Mouse (Mus musculus) midbrain, embryonic 11.5 days (tissue): ENCODE measurements around the gene Prrc2a. TPM values are rescaled to one million over a fixed set of nuclear protein-coding genes. Genes with fewer than 3 reads are reported as not detected.
A peak's percentile ranks its signal among the peaks of the same experiment; 100 is the strongest.

Experiments
- ATAC-seq: fragments of 200-750 bp; cut with Nextera tagmentation; 2 replicates; pipeline ENCODE4 v1.8.0; 2017; ENCODE audit warnings: moderate TSS enrichment, moderate library complexity; ENCODE audit not compliant: low FRiP score
- DNase-seq: peaks from one replicate; pipeline ENCODE4 v3.0.0; 2015; ENCODE audit warnings: low spot score; ENCODE audit errors: missing footprints
- H3K27ac ChIP-seq: fragments of 300-500 bp; sonication (generic); 2 replicates; pipeline ENCODE4 v1.5.1; 2014; ENCODE audit warnings: low read depth, low read length
- H3K27me3 ChIP-seq: fragments of 300-500 bp; sonication (generic); 2 replicates; pipeline ENCODE4 v1.6.1; 2014; ENCODE audit warnings: mild to moderate bottlenecking, low read length, moderate library complexity, mixed read lengths; ENCODE audit not compliant: control insufficient read depth, insufficient read depth
- H3K36me3 ChIP-seq: fragments of 300-500 bp; sonication (generic); 2 replicates; pipeline ENCODE4 v1.6.1; 2014; ENCODE audit warnings: mild to moderate bottlenecking, low read length, moderate library complexity, mixed read lengths; ENCODE audit not compliant: control insufficient read depth, insufficient read depth
- H3K4me1 ChIP-seq: fragments of 300-500 bp; sonication (generic); 2 replicates; pipeline ENCODE4 v1.6.1; 2014; ENCODE audit warnings: low read length; ENCODE audit not compliant: control insufficient read depth, insufficient read depth
- H3K4me2 ChIP-seq: fragments of 300-500 bp; sonication (generic); 2 replicates; pipeline ENCODE4 v1.6.1; 2014; ENCODE audit warnings: mild to moderate bottlenecking, moderate library complexity
- H3K4me3 ChIP-seq: fragments of 300-500 bp; sonication (generic); 2 replicates; pipeline ENCODE4 v1.5.1; 2014; ENCODE audit warnings: low read depth, low read length
- H3K9ac ChIP-seq: fragments of 300-500 bp; sonication (generic); 2 replicates; pipeline ENCODE4 v1.6.1; 2014; ENCODE audit warnings: low read length
- H3K9me3 ChIP-seq: fragments of 300-500 bp; sonication (generic); 2 replicates; pipeline ENCODE4 v1.6.1; 2016; ENCODE audit warnings: low read length; ENCODE audit not compliant: control insufficient read depth
- WGBS: fragments of 180-500 bp; shearing (Covaris S2); extraction: QIAGEN DNeasy Blood & Tissue Kit; methylation state at CpG from one replicate; pipeline ENCODE4 v1.1.7; 2014; 5-methylcytosine and 5-hydroxymethylcytosine counted together
- polyA plus RNA-seq: library from polyadenylated mRNA; unstranded; fragments of >200 nt; fragmentation: Nextera tagmentation; extraction: Ambion mirVana; gene quantifications from 2 replicates; pipeline ENCODE4 v1.2.1, GENCODE M21; 2014

The Prrc2a gene
- polyA plus RNA-seq, 1 experiment from 2014 or later: 153 TPM

DNA sequence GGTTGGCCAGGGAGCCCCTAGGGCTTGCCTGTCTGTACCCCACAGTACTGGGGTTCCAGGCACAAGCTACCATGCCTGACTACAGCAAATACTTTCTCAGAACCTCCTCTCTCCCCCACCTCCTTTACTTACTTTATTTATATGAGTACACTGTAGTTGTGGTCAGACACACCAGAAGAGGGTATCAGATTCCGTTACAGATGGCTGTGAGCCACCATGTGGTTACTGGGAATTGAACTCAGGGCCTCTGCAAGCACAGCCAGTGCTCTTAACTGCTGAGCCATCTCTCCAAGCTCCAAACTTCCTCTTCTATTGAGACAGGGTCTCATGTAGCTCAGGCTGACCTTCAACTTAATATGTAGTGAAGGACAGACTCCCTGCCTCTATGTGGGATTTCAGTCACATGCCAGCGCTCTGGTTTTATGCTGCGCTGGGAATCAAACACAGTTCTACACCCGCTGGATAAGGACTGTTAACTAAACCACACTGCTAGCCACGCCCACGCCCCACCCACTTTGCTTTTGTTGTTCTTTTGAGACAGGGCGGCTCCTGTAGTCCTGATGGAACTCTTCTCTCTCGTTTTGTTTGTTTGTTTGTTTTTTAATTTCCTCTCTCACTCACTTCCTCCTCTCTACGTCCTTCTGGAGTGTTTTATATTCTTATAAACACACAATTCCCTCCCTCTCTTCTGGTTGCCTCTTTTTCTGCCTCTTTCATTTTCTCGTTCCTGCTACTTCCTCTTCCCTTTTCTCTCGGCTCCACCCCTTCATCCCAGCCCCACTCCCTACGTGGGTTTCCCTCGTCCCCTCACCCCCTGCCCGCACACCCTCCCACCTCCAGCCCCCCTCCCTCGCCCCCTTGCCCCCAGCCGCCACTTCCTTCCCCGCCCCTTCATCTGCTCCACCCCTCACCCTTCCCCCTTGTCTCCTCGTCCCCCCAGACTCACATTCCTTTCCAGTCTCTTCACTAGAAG, 21.2 kb upstream of the Prrc2a start:
- Histone ChIP-seq H3K36me3 (no peaks in the 10 kb centered on the region), H3K27ac (no peak overlapping the region), H3K9me3 (no peaks in the 10 kb centered on the region), H3K4me3 (peak overlapping the region; percentile 24), H3K27me3 (no peaks in the 10 kb centered on the region), H3K9ac (peak overlapping the region; percentile 47), H3K4me2 (peak overlapping the region; percentile 45), H3K4me1 (peaks cover 6% of the 10 kb centered on the region; the same call in 1 of the 2 replicates)
- peak; percentile 97 for DNase-seq
- 4% methylated on average over 17 of the region's 18 CpGs for WGBS
- ATAC-seq: 0 out of 2 replicates have a peak, but pooled peaks have one; percentile 48

DNA sequence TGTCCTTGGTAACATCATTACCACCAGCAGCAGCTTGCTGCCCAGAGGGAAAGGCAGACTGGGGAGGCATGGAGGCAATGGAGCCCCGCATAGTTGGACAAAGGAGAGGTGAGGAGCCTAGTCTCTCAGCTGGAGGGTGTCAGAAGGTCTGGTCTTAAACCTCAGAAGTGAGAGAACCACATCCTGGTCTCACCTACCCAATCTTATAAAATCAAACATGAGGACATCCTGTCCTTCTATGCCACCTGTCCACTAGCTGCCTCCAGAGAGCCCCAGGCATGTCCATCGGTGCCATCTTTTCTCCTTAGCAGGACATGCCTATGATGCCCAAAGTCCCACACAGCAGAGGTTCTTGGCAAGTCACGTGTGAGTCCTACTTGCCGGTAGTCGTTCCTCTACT, 15.4 kb upstream of the Prrc2a start:
- Histone ChIP-seq H3K4me3 (no peak overlapping the region), H3K4me2 (no peak overlapping the region), H3K36me3 (no peaks in the 10 kb centered on the region), H3K9ac (no peak overlapping the region), H3K9me3 (no peaks in the 10 kb centered on the region), H3K27ac (no peak overlapping the region), H3K4me1 (no peaks in the 10 kb centered on the region), H3K27me3 (no peaks in the 10 kb centered on the region)
- no peak for DNase-seq
- ATAC-seq: no peak
- WGBS: 91% methylated on average over 5 of the region's 5 CpGs

DNA sequence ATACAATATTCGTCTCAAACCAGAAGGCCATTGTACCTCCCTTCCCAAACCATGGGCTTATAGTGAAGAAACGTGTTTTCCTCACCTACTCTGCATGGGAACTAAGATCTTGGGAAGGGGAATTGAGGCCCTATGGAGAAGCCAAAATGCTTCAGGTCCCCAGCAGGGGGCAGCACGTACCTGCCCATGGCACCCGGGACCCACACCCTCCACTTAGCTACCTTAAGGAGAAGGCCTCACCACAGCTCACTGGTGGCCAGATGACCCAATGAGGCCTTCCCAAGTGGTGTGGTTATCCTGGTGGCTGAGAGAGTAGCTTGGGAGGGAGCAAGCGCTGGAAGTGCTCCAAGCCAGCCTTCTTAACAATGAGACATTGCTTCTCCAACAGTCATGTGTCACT, 13.8 kb upstream of the Prrc2a start:
- Histone ChIP-seq H3K27ac (no peak overlapping the region), H3K9ac (no peak overlapping the region), H3K4me2 (no peak overlapping the region), H3K4me3 (no peak overlapping the region), H3K4me1 (no peaks in the 10 kb centered on the region), H3K9me3 (no peaks in the 10 kb centered on the region), H3K27me3 (no peaks in the 10 kb centered on the region), H3K36me3 (no peaks in the 10 kb centered on the region)
- WGBS: 17% methylated on average over 5 of the region's 5 CpGs
- DNase-seq: peak; percentile 96
- 0 out of 2 replicates have a peak, but pooled peaks have one; percentile 44 for ATAC-seq

DNA sequence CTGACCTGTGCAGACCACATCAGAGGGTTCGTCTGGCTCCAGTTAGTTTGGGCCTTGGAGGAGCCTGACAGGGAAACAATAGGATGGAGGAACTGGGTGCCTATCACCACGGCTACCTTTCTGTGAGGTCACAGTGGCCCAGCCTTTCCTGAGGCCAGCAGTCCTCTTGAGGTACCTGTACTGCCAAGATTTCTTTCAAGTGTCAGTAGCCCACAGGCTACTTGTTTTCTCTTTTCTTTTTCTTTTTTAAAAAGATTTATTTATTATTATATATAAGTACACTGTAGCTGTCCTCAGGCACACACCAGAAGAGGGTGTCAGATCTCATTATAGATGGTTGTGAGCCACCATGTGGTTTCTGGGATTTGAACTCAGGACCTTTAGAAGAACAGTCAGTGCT, 11.3 kb upstream of the Prrc2a start, which contains the start of gene Aif1:
Gene Aif1 (minus strand): TSS at position 101 of the 400 bp plus-strand sequence.
- 42% methylated on average over 2 of the region's 2 CpGs for WGBS

DNA sequence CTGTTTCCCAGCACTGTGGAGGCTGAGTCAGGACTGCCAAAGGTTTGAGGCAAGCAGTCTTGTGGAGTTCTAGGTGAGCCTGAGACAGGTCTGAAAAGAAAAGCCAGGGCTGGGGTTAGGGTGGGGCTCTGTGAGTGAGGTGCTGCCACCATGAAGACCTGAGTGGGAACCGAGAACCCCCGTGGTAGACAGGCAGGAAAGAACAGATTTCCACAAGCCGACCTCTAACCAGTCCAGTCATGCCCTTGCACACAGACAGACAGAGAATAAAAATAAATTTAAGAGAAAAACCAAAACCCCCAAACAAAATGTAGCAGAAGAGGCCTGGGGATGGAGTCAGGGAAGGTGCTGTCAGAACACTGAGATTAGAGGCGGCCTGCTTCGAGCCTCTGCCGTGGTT, 10.7 kb upstream of the Prrc2a start:
- WGBS: 63% methylated on average over 6 of the region's 6 CpGs
- Histone ChIP-seq H3K9me3 (no peaks in the 10 kb centered on the region), H3K9ac (no peak overlapping the region), H3K4me1 (no peaks in the 10 kb centered on the region), H3K4me2 (no peak overlapping the region), H3K27me3 (no peaks in the 10 kb centered on the region), H3K4me3 (no peak overlapping the region), H3K27ac (no peak overlapping the region), H3K36me3 (no peaks in the 10 kb centered on the region)
- no peak for ATAC-seq
- DNase-seq: no peak

More for the DNA sequence above, 11.3 kb upstream of the Prrc2a start, which contains the start of gene Aif1:
- no peaks in the 10 kb centered on the region for H3K27me3 ChIP-seq
- no peak within 1 kb of the TSS for H3K4me2 ChIP-seq
- no peak within 1 kb of the TSS for H3K27ac ChIP-seq
- no peaks in the 10 kb centered on the region for H3K4me1 ChIP-seq
- DNase-seq (no peak), ATAC-seq (no peak)
- H3K36me3 ChIP-seq: no peaks in the 10 kb centered on the region
- H3K9ac ChIP-seq: no peak within 1 kb of the TSS
- H3K4me3 ChIP-seq: no peak within 1 kb of the TSS
- no peaks in the 10 kb centered on the region for H3K9me3 ChIP-seq

DNA sequence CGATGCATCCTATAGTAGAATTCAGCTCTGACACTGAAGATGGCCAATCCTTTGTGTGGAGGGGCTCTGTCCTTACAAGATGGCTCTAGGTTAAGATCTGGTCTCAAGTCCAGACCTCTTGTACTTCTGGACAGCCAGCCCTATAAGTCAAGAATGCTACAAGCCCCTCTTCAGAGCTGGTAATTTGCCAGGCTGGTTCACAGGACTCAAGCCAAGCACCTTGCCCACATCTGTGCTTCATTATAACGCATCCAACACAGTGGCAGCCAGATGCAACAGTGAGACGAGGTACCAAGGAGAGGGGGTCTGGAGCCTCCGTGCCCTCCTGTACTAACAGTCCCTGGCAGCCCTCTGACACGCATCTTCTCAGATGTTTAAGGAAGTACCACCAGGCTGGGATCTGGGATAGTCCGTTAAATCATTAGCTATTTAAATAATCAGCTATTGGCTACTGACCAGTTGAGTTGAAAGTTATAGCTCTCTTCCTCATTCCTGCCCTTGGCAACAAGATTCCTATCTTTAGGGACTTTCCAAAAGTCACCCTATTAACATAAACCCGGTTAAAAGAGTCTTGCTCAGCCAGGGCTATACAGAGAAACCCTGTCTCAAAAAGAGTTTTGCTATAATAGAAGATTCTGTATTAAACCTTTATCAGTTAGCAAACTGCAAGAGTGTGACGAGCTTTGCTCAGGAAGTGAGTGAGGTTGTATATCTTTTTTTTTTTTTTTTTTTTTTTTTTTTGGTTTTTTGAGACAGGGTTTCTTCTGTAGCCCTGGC, 9.7 kb upstream of the Prrc2a start:
- Histone ChIP-seq H3K4me1 (no peaks in the 10 kb centered on the region), H3K9me3 (no peaks in the 10 kb centered on the region), H3K27me3 (no peaks in the 10 kb centered on the region), H3K4me3 (no peak overlapping the region), H3K27ac (no peak overlapping the region), H3K4me2 (no peak overlapping the region), H3K9ac (no peak overlapping the region), H3K36me3 (no peaks in the 10 kb centered on the region)
- no peak for DNase-seq
- ATAC-seq: no peak
- WGBS: 82% methylated on average over 8 of the region's 8 CpGs

DNA sequence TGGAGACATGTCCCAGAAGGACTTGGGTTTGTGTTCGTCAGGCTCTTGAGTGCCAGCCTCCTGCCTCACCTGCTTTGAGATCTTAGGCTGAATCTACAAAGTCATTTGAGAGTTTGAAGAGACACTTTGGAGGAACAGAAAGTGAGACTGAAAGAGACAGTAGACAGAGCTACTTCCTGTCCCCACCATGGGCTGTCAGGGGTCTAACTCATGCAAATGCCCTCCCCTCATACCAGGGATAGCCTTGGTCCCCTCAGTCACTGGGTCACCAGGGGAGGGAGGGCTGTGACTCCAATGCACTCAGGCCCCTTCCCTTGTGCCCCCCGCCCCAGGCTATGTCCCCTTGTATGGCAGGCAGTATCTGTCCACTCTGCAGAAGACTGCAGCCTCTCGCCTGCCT, 8.6 kb upstream of the Prrc2a start:
- Histone ChIP-seq H3K9ac (no peak overlapping the region), H3K4me3 (no peak overlapping the region), H3K36me3 (no peaks in the 10 kb centered on the region), H3K4me2 (no peak overlapping the region), H3K27ac (no peak overlapping the region), H3K9me3 (no peaks in the 10 kb centered on the region), H3K4me1 (no peaks in the 10 kb centered on the region), H3K27me3 (no peaks in the 10 kb centered on the region)
- 61% methylated on average over 3 of the region's 3 CpGs for WGBS
- ATAC-seq: no peak
- no peak for DNase-seq

DNA sequence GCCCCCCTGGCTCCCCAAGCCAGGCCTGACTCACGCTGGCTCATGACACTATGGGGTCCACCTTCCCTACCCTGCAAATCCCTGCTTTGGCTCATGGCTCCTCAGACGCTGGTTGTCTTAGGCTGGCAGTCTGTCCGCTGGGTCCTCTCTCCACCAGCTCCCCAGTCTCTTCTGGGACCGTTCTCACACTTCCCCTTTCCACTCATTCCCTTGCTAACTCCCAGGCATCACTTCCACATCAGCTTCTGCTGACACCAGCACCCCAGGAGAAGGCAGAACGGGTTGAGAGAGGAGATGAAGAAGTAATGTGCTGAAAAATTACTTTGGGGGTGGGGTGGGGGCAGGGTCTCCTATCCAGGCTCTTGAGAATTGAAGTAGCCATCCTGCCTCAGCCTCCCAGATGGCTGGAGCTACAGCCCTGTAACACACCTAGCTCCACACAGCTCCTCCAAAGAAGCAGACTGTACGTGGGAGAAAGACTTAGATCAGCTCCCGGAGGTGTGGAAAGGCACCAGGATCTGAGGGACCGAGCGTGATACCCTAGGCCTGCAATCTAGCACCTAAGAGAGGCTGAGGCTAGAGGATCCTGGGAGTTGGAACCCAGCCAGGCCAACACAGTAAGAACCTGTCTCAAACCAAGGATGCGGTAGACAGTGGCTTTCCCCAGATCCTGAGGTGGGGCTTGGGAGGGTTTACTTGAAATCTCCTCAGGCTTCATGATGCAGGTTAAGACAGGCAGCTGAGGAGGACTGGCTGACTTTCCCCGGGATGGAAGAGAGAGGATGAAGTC, 7.9 kb upstream of the Prrc2a start:
- no peak overlapping the region for H3K4me2 ChIP-seq
- H3K9me3 ChIP-seq: no peaks in the 10 kb centered on the region
- no peaks in the 10 kb centered on the region for H3K4me1 ChIP-seq
- H3K27me3 ChIP-seq: no peaks in the 10 kb centered on the region
- WGBS: 70% methylated on average over 11 of the region's 11 CpGs
- H3K36me3 ChIP-seq: no peaks in the 10 kb centered on the region
- ATAC-seq (no peak), DNase-seq (no peak)
- no peak overlapping the region for H3K27ac ChIP-seq
- H3K4me3 ChIP-seq: no peak overlapping the region
- H3K9ac ChIP-seq: 0 out of 2 replicates have a peak overlapping the region, but pooled peaks have one; percentile 9
